9 mouse cellular contexts compared by ENCODE assay signal in genomic region chr14:48367006-48367405, GRCm38 (mm10).
DNase-seq lines count a peak whose midpoint lies in the region; ATAC-seq lines count a peak whose summit lies in the region.
"Had no signal": no experiment of that assay in that cellular context is flagged by ENCODE, and none has a peak within 500 bp of the region (broad histone marks: within the 10 kb centered on the region; RNA-seq: fewer than 3 reads in every experiment).

No protein-coding gene starts in this region.

- no peak for ATAC-seq in kidney, embryonic 16.5 days (ENCODE audit: low FRiP score, low TSS enrichment)
- ATAC-seq in forebrain, embryonic 13.5 days = peak; percentile 25; the same call in 1 of the 2 replicates
- ATAC-seq in hindbrain, embryonic 15.5 days (ENCODE audit: low FRiP score, low read depth) = 0 out of 2 replicates have a peak, but pooled peaks have one; percentile 35

- H3K4me2 ChIP-seq in kidney, embryonic 16.5 days (replicated peaks; ENCODE audit: low read depth, low read length) = no peak overlapping the region
- no peak overlapping the region for H3K4me2 ChIP-seq in forebrain, embryonic 13.5 days
- no peak overlapping the region for H3K4me2 ChIP-seq in hindbrain, embryonic 15.5 days
- H3K4me2 ChIP-seq: embryonic facial prominence, embryonic 15.5 days had no signal

- H3K36me3 ChIP-seq in kidney, embryonic 16.5 days (ENCODE audit: insufficient read depth, low read length) = no peaks in the 10 kb centered on the region
- no peaks in the 10 kb centered on the region for H3K36me3 ChIP-seq in forebrain, embryonic 13.5 days (ENCODE audit: poor library complexity, severe bottlenecking)
- H3K36me3 ChIP-seq in hindbrain, embryonic 15.5 days = no peaks in the 10 kb centered on the region
- H3K36me3 ChIP-seq: embryonic facial prominence, embryonic 15.5 days had no signal

- peak; percentile 55 for DNase-seq in kidney, adult 11 months
- peak; percentile 66 for DNase-seq in brain, embryonic 18.5 days (ENCODE audit: low read depth, low spot score)
- peak; percentile 89 to 94 for DNase-seq in left cerebral cortex, postnatal 14 days (ENCODE audit: low spot score in 2 of 2)
- DNase-seq in ovary, adult 18-20 months (ENCODE audit: low spot score) = peak; percentile 23
- peak; percentile 73 for DNase-seq in thymus, postnatal 14 days

- no peak overlapping the region for H3K4me3 ChIP-seq in kidney, embryonic 16.5 days (ENCODE audit: low read length)
- H3K4me3 ChIP-seq in forebrain, embryonic 13.5 days = no peak overlapping the region
- no peak overlapping the region for H3K4me3 ChIP-seq in hindbrain, embryonic 15.5 days
- H3K4me3 ChIP-seq: embryonic facial prominence, embryonic 15.5 days had no signal

- H3K27ac ChIP-seq in kidney, embryonic 16.5 days (ENCODE audit: low read length) = no peak overlapping the region
- no peak overlapping the region for H3K27ac ChIP-seq in forebrain, embryonic 13.5 days
- H3K27ac ChIP-seq in hindbrain, embryonic 15.5 days (replicated peaks) = no peak overlapping the region
- H3K27ac ChIP-seq: embryonic facial prominence, embryonic 15.5 days had no signal

- H3K9me3 ChIP-seq in kidney, embryonic 16.5 days (ENCODE audit: low read length) = no peaks in the 10 kb centered on the region
- H3K9me3 ChIP-seq in forebrain, embryonic 13.5 days (replicated peaks) = no peaks in the 10 kb centered on the region; the same call in 1 of the 2 replicates
- H3K9me3 ChIP-seq in hindbrain, embryonic 15.5 days = no peaks in the 10 kb centered on the region
- H3K9me3 ChIP-seq: embryonic facial prominence, embryonic 15.5 days had no signal

- H3K27me3 ChIP-seq in kidney, embryonic 16.5 days (ENCODE audit: insufficient read depth, low read length) = peaks cover 9% of the 10 kb centered on the region
- H3K27me3 ChIP-seq in forebrain, embryonic 13.5 days = peaks cover 12% of the 10 kb centered on the region
- no peaks in the 10 kb centered on the region for H3K27me3 ChIP-seq in hindbrain, embryonic 15.5 days

- 16% methylated on average over 7 of the region's 7 CpGs for WGBS in kidney, embryonic 16.5 days
- 15% methylated on average over 7 of the region's 7 CpGs for whole genome bisulfite sequencing in forebrain, embryonic 13.5 days
- WGBS in hindbrain, embryonic 15.5 days = 14% methylated on average over 7 of the region's 7 CpGs

- intact Hi-C loops in left cerebral cortex, postnatal 14 days (cut with DNase I) = loop anchor here (10.0 kb wide), 1 partner anchor 782 kb away; no protein-coding TSS in a partner anchor

- no peaks in the 10 kb centered on the region for H3K4me1 ChIP-seq in kidney, embryonic 16.5 days (ENCODE audit: insufficient read depth, low read length)
- no peaks in the 10 kb centered on the region for H3K4me1 ChIP-seq in forebrain, embryonic 13.5 days
- H3K4me1 ChIP-seq in hindbrain, embryonic 15.5 days (replicated peaks) = no peaks in the 10 kb centered on the region
- H3K4me1 ChIP-seq: embryonic facial prominence, embryonic 15.5 days had no signal

- no peak overlapping the region for H3K9ac ChIP-seq in kidney, embryonic 16.5 days (replicated peaks; ENCODE audit: low read length)
- no peak overlapping the region for H3K9ac ChIP-seq in forebrain, embryonic 13.5 days
- no peak overlapping the region for H3K9ac ChIP-seq in hindbrain, embryonic 15.5 days
- H3K9ac ChIP-seq: embryonic facial prominence, embryonic 15.5 days had no signal

Comparison
In these comparisons a context has a peak if more than half of its experiments do, and no peak if none do; other contexts are left out.
1. DNase-seq: peak in every context shown above with its lines; median percentile 92 in left cerebral cortex, postnatal 14 days; 73 in thymus, postnatal 14 days; 66 in brain, embryonic 18.5 days; 55 in kidney, adult 11 months; 23 in ovary, adult 18-20 months.